Mouse (Mus musculus) right cerebral cortex, postnatal 10 days (tissue): ENCODE results near the gene Leng9.
A peak's percentile ranks its signal among the peaks of the same experiment; 100 is the strongest.

Source experiments
- DNase-seq, 2 experiments: peaks; one replicate each; pipeline ENCODE4 v3.0.0; 2021; ENCODE audit warnings: low spot score in 2 of 2

Gene Leng9

GRCm38 (mm10) chr7:4144766-4145551 is 5.2 kb downstream of the Leng9 start:
- DNase-seq: peak in 1 of 2 experiments; percentile 31

DNA sequence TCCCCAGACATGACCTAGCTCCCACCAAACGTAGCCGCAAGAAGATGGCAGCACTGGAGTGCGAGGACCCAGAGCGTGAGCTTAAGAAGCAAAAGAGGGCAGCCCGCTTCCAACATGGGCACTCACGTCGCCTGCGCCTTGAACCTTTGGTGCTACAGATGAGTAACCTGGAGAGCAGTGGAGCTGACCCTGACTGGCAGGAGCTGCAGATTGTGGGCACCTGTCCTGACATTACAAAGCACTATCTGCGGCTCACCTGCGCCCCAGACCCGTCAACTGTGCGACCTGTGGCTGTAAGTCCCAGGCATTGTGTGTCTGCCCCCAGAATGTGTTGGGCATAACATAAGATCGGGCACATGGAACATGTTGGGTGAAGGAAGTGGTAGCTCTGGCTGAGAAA is 6.1 kb downstream of the Leng9 start:
- DNase-seq: peak in 1 of 2 experiments; percentile 32

- peak in 1 of 2 experiments; percentile 26 for DNase-seq
Observed at GRCm38 (mm10) chr7:4143506-4143905, 6.7 kb downstream of the Leng9 start.

- peak in 1 of 2 experiments; percentile 29 for DNase-seq
Observed at GRCm38 (mm10) chr7:4142796-4143445, 7.3 kb downstream of the Leng9 start.

- DNase-seq: peak; percentile 7 to 29
Observed at GRCm38 (mm10) chr7:4141648-4142325, 8.4 kb downstream of the Leng9 start.

- peak in 1 of 2 experiments; percentile 28 for DNase-seq
Observed at GRCm38 (mm10) chr7:4139391-4139790, 10.8 kb downstream of the Leng9 start.

- DNase-seq: peak in 1 of 2 experiments; percentile 33
Observed at GRCm38 (mm10) chr7:4138671-4139070, 11.5 kb downstream of the Leng9 start.

DNA sequence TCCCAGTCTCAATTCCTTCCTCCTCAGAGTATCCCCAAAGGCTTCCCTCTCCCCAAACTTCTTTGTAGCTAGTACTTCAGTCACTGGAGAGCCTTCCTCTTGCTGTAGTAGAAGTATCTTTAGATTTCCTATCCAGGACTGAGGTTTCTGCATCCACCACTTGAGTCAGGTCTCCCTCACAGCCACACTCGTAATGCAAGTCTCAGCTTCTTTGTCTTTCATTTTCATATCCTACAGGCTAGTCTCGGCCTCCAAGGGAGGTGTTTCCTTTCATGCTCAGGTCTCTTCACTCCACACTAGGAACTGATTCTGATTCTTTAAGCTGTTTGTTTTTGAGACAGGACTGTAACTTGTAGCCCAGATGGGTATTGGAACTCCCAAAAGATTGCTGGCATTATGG is 12.0 kb downstream of the Leng9 start:
- no peak for DNase-seq

DNA sequence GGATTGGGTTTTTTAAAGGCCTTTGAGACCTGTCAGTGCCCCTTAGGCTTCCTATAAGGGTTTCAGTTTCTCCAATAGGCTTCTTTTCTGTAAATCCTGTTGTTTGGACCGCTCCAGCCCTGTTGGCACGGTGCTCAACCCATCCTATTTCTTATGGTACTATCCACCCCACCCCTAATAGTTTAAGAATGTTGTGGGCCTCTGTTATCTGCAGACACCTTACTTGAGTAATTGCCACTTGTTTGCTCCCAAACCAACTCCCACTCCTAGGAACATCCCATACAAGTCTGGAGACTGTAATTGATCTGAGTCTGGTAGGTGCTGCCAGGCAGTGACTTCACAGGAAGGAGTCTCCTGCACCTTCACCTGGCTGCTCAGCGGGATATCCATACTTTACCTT is 12.4 kb downstream of the Leng9 start:
- peak; percentile 19 to 41 for DNase-seq

- DNase-seq: peak; percentile 99 to 100
Observed at GRCm38 (mm10) chr7:4136771-4137531, 13.2 kb downstream of the Leng9 start, which contains the start of gene Leng8. Leng8 (plus strand) TSS chr7:4137039.

DNA sequence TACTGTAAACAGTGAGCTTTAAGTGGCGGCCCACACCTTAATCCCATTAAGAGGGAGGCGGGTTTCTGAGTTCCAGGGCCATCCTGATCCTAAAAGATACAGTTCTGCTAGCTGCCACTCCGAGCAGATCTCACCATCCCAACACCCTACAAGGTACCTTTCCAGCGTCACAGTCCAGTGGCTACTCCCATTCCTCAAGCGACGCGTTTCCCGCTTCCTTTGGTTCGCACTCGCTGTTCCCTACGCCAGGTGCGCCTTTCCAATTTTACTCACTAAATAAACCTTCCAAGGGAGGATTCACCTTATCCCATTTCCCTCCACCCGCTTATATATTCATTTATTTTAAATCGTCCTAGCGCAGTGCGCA is 13.8 kb downstream of the Leng9 start:
- DNase-seq: no peak

DNA sequence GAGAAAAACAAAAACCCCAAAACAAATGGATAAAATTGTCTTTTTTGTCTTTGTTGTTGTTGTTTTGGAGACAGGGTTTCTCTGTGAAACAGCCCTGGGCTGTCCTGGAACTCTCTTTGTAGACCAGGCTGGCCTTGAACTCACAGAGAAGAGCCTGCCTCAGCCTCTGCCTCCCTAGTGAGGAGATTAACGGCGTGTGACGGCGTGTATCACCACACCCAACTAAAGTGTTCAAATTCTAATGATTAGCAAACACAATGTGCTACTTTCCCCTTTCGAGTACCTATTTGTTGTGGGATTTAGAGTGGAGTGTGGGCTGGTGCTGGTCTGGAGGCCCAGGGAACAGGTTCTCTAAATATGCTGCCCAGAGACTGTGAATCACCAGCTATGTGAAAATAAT is 15.3 kb downstream of the Leng9 start:
- peak in 1 of 2 experiments; percentile 18 for DNase-seq

GRCm38 (mm10) chr7:4132998-4133397 is 17.2 kb downstream of the Leng9 start:
- DNase-seq: no peak

- DNase-seq: peak; percentile 55 to 69
Observed at GRCm38 (mm10) chr7:4132581-4132980, 17.6 kb downstream of the Leng9 start.

- DNase-seq: no peak
Observed at GRCm38 (mm10) chr7:4131964-4132363, 18.2 kb downstream of the Leng9 start.

GRCm38 (mm10) chr7:4130686-4131452 is 19.3 kb downstream of the Leng9 start:
- peak; percentile 87 to 89 for DNase-seq

DNA sequence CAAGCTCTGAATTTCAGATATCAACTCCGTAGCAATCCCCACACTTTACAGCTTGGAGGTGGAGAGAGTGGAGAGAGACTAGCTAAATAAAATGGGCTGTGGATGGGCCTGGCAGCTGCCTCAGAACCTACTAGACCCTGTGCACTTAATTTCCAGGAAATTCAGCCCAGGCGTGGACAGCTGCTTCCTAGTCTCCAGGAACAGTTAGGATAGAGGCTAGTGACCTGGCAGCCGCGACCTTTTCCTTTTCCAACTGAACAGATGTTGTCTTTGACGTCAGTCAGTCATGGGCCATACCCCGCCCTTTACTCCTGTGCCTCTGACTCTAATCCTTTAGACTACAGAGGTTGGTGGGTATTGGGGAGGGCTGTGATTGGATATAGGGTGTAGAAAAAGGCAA is 21.3 kb downstream of the Leng9 start:
- peak in 1 of 2 experiments; percentile 31 for DNase-seq

DNA sequence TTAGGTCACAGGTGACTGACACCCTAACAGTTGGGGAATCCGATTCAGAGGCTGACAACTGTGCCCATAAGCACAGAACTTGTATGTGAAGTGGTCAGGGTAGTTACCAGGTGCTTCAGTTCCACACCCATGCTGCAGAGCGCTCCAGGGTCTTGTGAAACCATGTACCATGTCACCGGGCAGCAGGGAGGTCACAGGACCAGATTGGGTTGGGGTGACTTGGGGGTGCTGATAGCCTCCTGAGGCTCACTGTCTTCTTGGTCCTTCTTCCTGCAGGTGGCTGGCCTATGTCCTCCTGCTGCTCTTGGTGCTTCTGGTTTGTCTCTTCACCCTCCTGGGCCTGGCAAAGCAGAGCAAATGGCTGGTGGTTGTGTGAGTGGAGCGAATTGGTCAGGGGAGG is 22.3 kb downstream of the Leng9 start:
- peak in 1 of 2 experiments; percentile 18 for DNase-seq

- DNase-seq: peak in 1 of 2 experiments; percentile 36
Observed at GRCm38 (mm10) chr7:4126992-4127785, 23.0 kb downstream of the Leng9 start.

DNA sequence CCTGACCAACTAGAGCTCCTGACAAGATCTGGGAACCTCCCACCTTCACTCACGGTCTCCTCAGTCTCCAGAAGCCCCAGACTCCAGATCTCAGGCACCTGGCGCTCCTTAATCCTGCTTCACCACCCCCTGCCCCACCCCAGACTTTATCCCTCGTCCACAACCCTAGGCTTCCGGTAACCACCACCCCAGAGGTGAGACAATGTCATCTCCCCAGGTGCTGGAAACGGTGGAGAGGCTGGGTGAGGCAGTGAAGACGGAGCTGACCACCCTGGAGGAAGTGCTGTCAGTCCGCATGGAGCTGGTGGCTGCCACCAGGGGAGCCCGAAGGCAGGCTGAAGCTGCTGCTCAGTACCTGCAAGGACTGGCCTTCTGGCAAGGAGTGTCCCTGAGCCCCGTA is 24.9 kb downstream of the Leng9 start:
- peak in 1 of 2 experiments; percentile 37 for DNase-seq
